Mouse (Mus musculus): Measurements from ENCODE around the gene Casq1. TPM values are rescaled to one million over a fixed set of nuclear protein-coding genes. Genes with fewer than 3 reads are reported as not detected.

The Casq1 gene
- polyA plus RNA-seq, 1 experiment from 2014 or later, result 2.6 TPM

- Histone ChIP-seq H3K9ac (no peak overlapping the region), H3K27me3 (no peaks in the 10 kb centered on the region), H3K36me3 (peaks cover 88% of the 10 kb centered on the region), H3K4me3 (no peak overlapping the region), H3K4me1 (replicated peaks) (no peaks in the 10 kb centered on the region), H3K27ac (replicated peaks) (no peak overlapping the region), H3K4me2 (no peak overlapping the region), H3K9me3 (no peaks in the 10 kb centered on the region)
- WGBS, result 91% methylated on average over 3 of the region's 3 CpGs
- no peak for ATAC-seq (ENCODE audit: low read depth)
These were observed 27.5 kb downstream of the Casq1 start for GRCm38 (mm10) chr1:172192217-172192616.

- Histone ChIP-seq H3K9ac (no peak overlapping the region), H3K4me3 (no peak overlapping the region), H3K4me1 (replicated peaks) (no peaks in the 10 kb centered on the region), H3K36me3 (peaks cover 88% of the 10 kb centered on the region), H3K4me2 (no peak overlapping the region), H3K27ac (replicated peaks) (no peak overlapping the region), H3K27me3 (no peaks in the 10 kb centered on the region), H3K9me3 (no peaks in the 10 kb centered on the region)
- WGBS, result 93% methylated on average over 2 of the region's 2 CpGs
- ATAC-seq (ENCODE audit: low read depth), result no peak
These were observed 28.1 kb downstream of the Casq1 start for GRCm38 (mm10) chr1:172191578-172191977.

- Histone ChIP-seq H3K4me2 (no peak overlapping the region), H3K4me1 (replicated peaks) (no peaks in the 10 kb centered on the region), H3K27me3 (no peaks in the 10 kb centered on the region), H3K9ac (no peak overlapping the region), H3K36me3 (peaks cover 75% of the 10 kb centered on the region), H3K4me3 (no peak overlapping the region), H3K27ac (replicated peaks) (no peak overlapping the region), H3K9me3 (no peaks in the 10 kb centered on the region)
- ATAC-seq (ENCODE audit: low read depth), result no peak
- WGBS, result 61% methylated on average over 4 of the region's 4 CpGs
These were observed 30.8 kb downstream of the Casq1 start for GRCm38 (mm10) chr1:172188891-172189290.

GRCm38 (mm10) chr1:172186401-172187289, 33.0 kb downstream of the Casq1 start:
- 96% methylated on average over 10 of the region's 10 CpGs for WGBS
- H3K27ac ChIP-seq (replicated peaks), result no peak overlapping the region
- no peak for ATAC-seq (ENCODE audit: low read depth)
- no peaks in the 10 kb centered on the region for H3K27me3 ChIP-seq
- H3K4me1 ChIP-seq (replicated peaks), result no peaks in the 10 kb centered on the region
- no peaks in the 10 kb centered on the region for H3K9me3 ChIP-seq
- H3K4me3 ChIP-seq, result no peak overlapping the region
- no peak overlapping the region for H3K9ac ChIP-seq
- H3K4me2 ChIP-seq, result no peak overlapping the region
- H3K36me3 ChIP-seq, result peaks cover 71% of the 10 kb centered on the region

- no peak overlapping the region for H3K4me3 ChIP-seq
- no peaks in the 10 kb centered on the region for H3K27me3 ChIP-seq
- H3K4me2 ChIP-seq, result no peak overlapping the region
- H3K9ac ChIP-seq, result no peak overlapping the region
- no peaks in the 10 kb centered on the region for H3K4me1 ChIP-seq (replicated peaks)
- H3K9me3 ChIP-seq, result no peaks in the 10 kb centered on the region
- no peak for ATAC-seq (ENCODE audit: low read depth)
- peaks cover 74% of the 10 kb centered on the region for H3K36me3 ChIP-seq
- H3K27ac ChIP-seq (replicated peaks), result no peak overlapping the region
These were observed 35.8 kb downstream of the Casq1 start for GRCm38 (mm10) chr1:172183915-172184314.

- H3K9ac ChIP-seq, result no peak overlapping the region
- WGBS, result 97% methylated on average over 6 of the region's 6 CpGs
- no peaks in the 10 kb centered on the region for H3K4me1 ChIP-seq (replicated peaks)
- no peak overlapping the region for H3K27ac ChIP-seq (replicated peaks)
- ATAC-seq (ENCODE audit: low read depth), result no peak
- H3K36me3 ChIP-seq, result peaks cover 73% of the 10 kb centered on the region
- H3K27me3 ChIP-seq, result no peaks in the 10 kb centered on the region
- H3K4me2 ChIP-seq, result no peak overlapping the region
- no peaks in the 10 kb centered on the region for H3K9me3 ChIP-seq
- H3K4me3 ChIP-seq, result no peak overlapping the region
These were observed 36.6 kb downstream of the Casq1 start for GRCm38 (mm10) chr1:172183056-172183455.

- Histone ChIP-seq H3K36me3 (peaks cover 68% of the 10 kb centered on the region), H3K9me3 (no peaks in the 10 kb centered on the region), H3K27me3 (no peaks in the 10 kb centered on the region), H3K4me3 (no peak overlapping the region), H3K4me2 (no peak overlapping the region), H3K4me1 (replicated peaks) (no peaks in the 10 kb centered on the region), H3K27ac (replicated peaks) (no peak overlapping the region), H3K9ac (no peak overlapping the region)
- ATAC-seq (ENCODE audit: low read depth), result no peak
- WGBS, result 93% methylated on average over 3 of the region's 3 CpGs
These were observed 37.9 kb downstream of the Casq1 start for GRCm38 (mm10) chr1:172181777-172182176.

GRCm38 (mm10) chr1:172180881-172181280, 38.8 kb downstream of the Casq1 start:
- no peaks in the 10 kb centered on the region for H3K9me3 ChIP-seq
- H3K4me3 ChIP-seq, result no peak overlapping the region
- no peak for ATAC-seq (ENCODE audit: low read depth)
- peaks cover 63% of the 10 kb centered on the region for H3K36me3 ChIP-seq
- H3K27ac ChIP-seq (replicated peaks), result no peak overlapping the region
- no peaks in the 10 kb centered on the region for H3K4me1 ChIP-seq (replicated peaks)
- H3K27me3 ChIP-seq, result no peaks in the 10 kb centered on the region
- 64% methylated on average over 4 of the region's 4 CpGs for WGBS
- H3K9ac ChIP-seq, result no peak overlapping the region
- H3K4me2 ChIP-seq, result no peak overlapping the region

- no peak overlapping the region for H3K4me2 ChIP-seq
- peaks cover 73% of the 10 kb centered on the region for H3K36me3 ChIP-seq
- H3K27ac ChIP-seq (replicated peaks), result no peak overlapping the region
- no peaks in the 10 kb centered on the region for H3K4me1 ChIP-seq (replicated peaks)
- WGBS, result 83% methylated on average over 7 of the region's 7 CpGs
- H3K9me3 ChIP-seq, result no peaks in the 10 kb centered on the region
- no peaks in the 10 kb centered on the region for H3K27me3 ChIP-seq
- H3K9ac ChIP-seq, result no peak overlapping the region
- H3K4me3 ChIP-seq, result no peak overlapping the region
- no peak for ATAC-seq (ENCODE audit: low read depth)
These were observed 40.6 kb downstream of the Casq1 start for GRCm38 (mm10) chr1:172179102-172179501.

GRCm38 (mm10) chr1:172177791-172178190, 41.9 kb downstream of the Casq1 start:
- Histone ChIP-seq H3K36me3 (peaks cover 82% of the 10 kb centered on the region), H3K9me3 (no peaks in the 10 kb centered on the region)
- 88% methylated on average over 7 of the region's 7 CpGs for WGBS

GRCm38 (mm10) chr1:172173181-172173580, 46.5 kb downstream of the Casq1 start:
- Histone ChIP-seq H3K9ac (no peak overlapping the region), H3K27ac (replicated peaks) (no peak overlapping the region), H3K4me2 (no peak overlapping the region), H3K27me3 (no peaks in the 10 kb centered on the region), H3K4me3 (no peak overlapping the region), H3K4me1 (replicated peaks) (no peaks in the 10 kb centered on the region), H3K9me3 (no peaks in the 10 kb centered on the region), H3K36me3 (peaks cover 84% of the 10 kb centered on the region)
- no peak for ATAC-seq (ENCODE audit: low read depth)
- whole genome bisulfite sequencing, result 72% methylated on average over 5 of the region's 5 CpGs

More at GRCm38 (mm10) chr1:172177791-172178190, 41.9 kb downstream of the Casq1 start:
- Histone ChIP-seq H3K4me3 (no peak overlapping the region), H3K4me1 (replicated peaks) (no peaks in the 10 kb centered on the region), H3K9ac (no peak overlapping the region), H3K27me3 (no peaks in the 10 kb centered on the region), H3K27ac (replicated peaks) (no peak overlapping the region), H3K4me2 (no peak overlapping the region)
- ATAC-seq (ENCODE audit: low read depth), result no peak

- Histone ChIP-seq H3K9ac (no peak overlapping the region), H3K4me1 (replicated peaks) (no peaks in the 10 kb centered on the region), H3K4me2 (no peak overlapping the region), H3K27me3 (no peaks in the 10 kb centered on the region), H3K36me3 (peaks cover 84% of the 10 kb centered on the region), H3K9me3 (no peaks in the 10 kb centered on the region), H3K4me3 (no peak overlapping the region), H3K27ac (replicated peaks) (no peak overlapping the region)
- ATAC-seq (ENCODE audit: low read depth), result no peak
- WGBS, result 86% methylated on average over 21 of the region's 21 CpGs
These were observed 47.3 kb downstream of the Casq1 start for GRCm38 (mm10) chr1:172172381-172172780.

GRCm38 (mm10) chr1:172169809-172170208, 49.9 kb downstream of the Casq1 start:
- H3K27me3 ChIP-seq, result no peaks in the 10 kb centered on the region
- H3K4me2 ChIP-seq, result no peak overlapping the region
- no peaks in the 10 kb centered on the region for H3K4me1 ChIP-seq (replicated peaks)
- H3K27ac ChIP-seq (replicated peaks), result no peak overlapping the region
- ATAC-seq (ENCODE audit: low read depth), result no peak
- peaks cover 89% of the 10 kb centered on the region for H3K36me3 ChIP-seq
- H3K9me3 ChIP-seq, result no peaks in the 10 kb centered on the region
- H3K9ac ChIP-seq, result no peak overlapping the region
- 98% methylated on average over 5 of the region's 5 CpGs for WGBS
- no peak overlapping the region for H3K4me3 ChIP-seq
